Comparison of ENCODE assay signal across 8 mouse cellular contexts in genomic region chr3:138526073-138526915, GRCm38 (mm10). TPM values are rescaled to one million over a fixed set of nuclear protein-coding genes. Genes with fewer than 3 reads are reported as not detected.
DNase-seq lines count a peak whose midpoint lies in the region; ATAC-seq and TF ChIP-seq lines count a peak whose summit lies in the region.

Eif4e (plus strand) TSS chr3:138526179.

- intact Hi-C loops in left cerebral cortex, adult 2 months (cut with DNase I): loop anchor here (2.0 to 10.0 kb wide), 2 partner anchors 217 to 549 kb away; partner anchors contain the start of genes Rap1gds1 and Tspan5

- H3K9ac ChIP-seq in hindbrain, embryonic 14.5 days: peak within 1 kb of the TSS; percentile 61

- H3K9me3 ChIP-seq in hindbrain, embryonic 14.5 days (ENCODE audit: control insufficient read depth, low read length): no peaks in the 10 kb centered on the region

- H3K36me3 ChIP-seq in hindbrain, embryonic 14.5 days (replicated peaks; ENCODE audit: control insufficient read depth, insufficient read depth): no peaks in the 10 kb centered on the region

- WGBS in hindbrain, embryonic 14.5 days: 2% methylated on average over 39 of the region's 39 CpGs

- ATAC-seq in hindbrain, embryonic 14.5 days (ENCODE audit: low FRiP score): peak; percentile 22

- no peaks in the 10 kb centered on the region for H3K27me3 ChIP-seq in hindbrain, embryonic 14.5 days (ENCODE audit: control insufficient read depth, insufficient read depth, low read length)

- TF ChIP-seq CTCF in left cerebral cortex, adult 2 months (IDR thresholded peaks at IDR 0.05): no peak

- peaks cover 21% of the 10 kb centered on the region for H3K4me1 ChIP-seq in hindbrain, embryonic 14.5 days (replicated peaks; ENCODE audit: control insufficient read depth, insufficient read depth, low read length)

- peak within 1 kb of the TSS; percentile 99 for H3K4me3 ChIP-seq in hindbrain, embryonic 14.5 days (replicated peaks; ENCODE audit: low read length)
- peak within 1 kb of the TSS; percentile 83 for H3K4me3 ChIP-seq in left cerebral cortex, adult 2 months

- DNase-seq in NIH3T3 (ENCODE audit: low read depth): peak; percentile 92
- peak; percentile 33 for DNase-seq in cerebellum, adult 11-12 months
- DNase-seq in gastrocnemius, adult 18-20 months (ENCODE audit: low spot score): peak; percentile 81
- DNase-seq in hindbrain, embryonic 14.5 days (ENCODE audit: low spot score): no peak
- DNase-seq in left cerebral cortex, adult 2 months (ENCODE audit: extremely low spot score in 1 of 2, low spot score in 2 of 2): peak in 1 of 2 experiments; percentile 35
- DNase-seq in lung, postnatal 4 days: peak; percentile 64 to 66
- peak; percentile 28 for DNase-seq in right cerebral cortex, postnatal 14 days
- DNase-seq in Muller cell, postnatal 12 days (ENCODE audit: inconsistent ontology term): no peak

- peak within 1 kb of the TSS; percentile 81 for H3K27ac ChIP-seq in hindbrain, embryonic 14.5 days
- peak within 1 kb of the TSS; percentile 94 for H3K27ac ChIP-seq in left cerebral cortex, adult 2 months

- peak within 1 kb of the TSS; percentile 94 for H3K4me2 ChIP-seq in hindbrain, embryonic 14.5 days (replicated peaks)

RNA-seq across cellular contexts. Expression of gene Eif4e, which starts in this region (rescaled TPM):
- 100 to 1,000 TPM; 119 to 137 TPM for total RNA-seq in gastrocnemius, adult 18-20 months (2021)
- 314 and 377 TPM in 2 replicates for polyA plus RNA-seq in hindbrain, embryonic 14.5 days (2014; fragmentation: Nextera tagmentation; extraction: Ambion mirVana)
- total RNA-seq in left cerebral cortex, adult 2 months (2021): 100 to 1,000 TPM; 181 to 197 TPM

Comparison
In these comparisons a context has a peak if more than half of its experiments do, and no peak if none do; other contexts are left out.
1. DNase-seq: peak in NIH3T3 (single experiment), cerebellum, adult 11-12 months (single experiment), gastrocnemius, adult 18-20 months (single experiment), lung, postnatal 4 days (2 of 2) and right cerebral cortex, postnatal 14 days (single experiment); none in hindbrain, embryonic 14.5 days (single experiment) and Muller cell, postnatal 12 days (single experiment).